Mouse (Mus musculus) duodenum, adult 2 months (tissue): ENCODE measurements around the gene Adamts20. TPM values are rescaled to one million over a fixed set of nuclear protein-coding genes. Genes with fewer than 3 reads are reported as not detected.

Source experiments
- polyA plus RNA-seq: library from polyadenylated mRNA; depleted of rRNA; stranded (reverse); fragments of >200 nt; gene quantifications from 2 replicates; pipeline ENCODE4 v1.2.3, GENCODE M21; 2012; ENCODE audit warnings: low replicate concordance; rRNA removed

Adamts20 gene
- 0.09 TPM in 1 of 2 replicates, not detected in the other for polyA plus RNA-seq

DNA sequence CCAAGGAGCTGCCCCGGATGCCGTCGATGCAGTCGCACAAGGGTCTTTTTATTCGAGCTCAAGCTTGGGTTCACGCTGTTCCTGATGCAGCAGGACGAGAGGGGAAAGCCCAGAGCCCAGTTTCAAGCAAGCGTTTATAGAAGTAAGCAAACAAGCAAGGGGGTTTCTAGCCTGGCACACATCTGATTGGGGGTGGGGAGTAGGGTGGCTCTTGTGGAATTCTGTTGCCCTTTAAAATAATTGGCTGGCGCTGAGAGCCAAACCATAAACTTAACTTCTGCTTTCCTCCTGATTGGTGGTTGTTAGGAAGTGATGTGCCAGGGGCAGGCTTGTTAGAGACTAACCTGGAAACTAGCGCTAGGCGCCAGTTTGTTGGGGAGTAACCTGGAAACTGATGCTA is at the start of gene Adamts20:
Adamts20 (minus strand) TSS at position 101 of the 400 bp plus-strand sequence.

Other genes starting within 250 kb of the Adamts20 start
- gene Pus7l, start 78.1 kb upstream of the Adamts20 start, polyA plus RNA-seq, result 1.3 and 2.0 TPM in 2 replicates
- gene Irak4, start 78.2 kb upstream of the Adamts20 start, polyA plus RNA-seq, result 11.1 and 13.9 TPM in 2 replicates
- gene Twf1, start 124.5 kb upstream of the Adamts20 start, polyA plus RNA-seq, result 25.2 and 29.7 TPM in 2 replicates
- 0.76 and 1.2 TPM in 2 replicates for gene Tmem117, start 163.8 kb upstream of the Adamts20 start, polyA plus RNA-seq